Mouse (Mus musculus) bone marrow, adult 2 months (tissue): ENCODE results near the gene Creb3.

Experiments
- CTCF ChIP-seq: fragments of 200-500 bp; IDR thresholded peaks from 2 replicates; pipeline ENCODE4 v1.5.1; 2011; ENCODE audit warnings: low read length, control low read depth; ENCODE audit not compliant: control insufficient read depth, insufficient read depth
- POLR2A ChIP-seq: fragments of 200-500 bp; IDR thresholded peaks from 2 replicates; pipeline ENCODE4 v1.6.1; 2011; ENCODE audit warnings: low read depth, mild to moderate bottlenecking, control low read depth, low read length, borderline replicate concordance; ENCODE audit not compliant: control insufficient read depth

DNA sequence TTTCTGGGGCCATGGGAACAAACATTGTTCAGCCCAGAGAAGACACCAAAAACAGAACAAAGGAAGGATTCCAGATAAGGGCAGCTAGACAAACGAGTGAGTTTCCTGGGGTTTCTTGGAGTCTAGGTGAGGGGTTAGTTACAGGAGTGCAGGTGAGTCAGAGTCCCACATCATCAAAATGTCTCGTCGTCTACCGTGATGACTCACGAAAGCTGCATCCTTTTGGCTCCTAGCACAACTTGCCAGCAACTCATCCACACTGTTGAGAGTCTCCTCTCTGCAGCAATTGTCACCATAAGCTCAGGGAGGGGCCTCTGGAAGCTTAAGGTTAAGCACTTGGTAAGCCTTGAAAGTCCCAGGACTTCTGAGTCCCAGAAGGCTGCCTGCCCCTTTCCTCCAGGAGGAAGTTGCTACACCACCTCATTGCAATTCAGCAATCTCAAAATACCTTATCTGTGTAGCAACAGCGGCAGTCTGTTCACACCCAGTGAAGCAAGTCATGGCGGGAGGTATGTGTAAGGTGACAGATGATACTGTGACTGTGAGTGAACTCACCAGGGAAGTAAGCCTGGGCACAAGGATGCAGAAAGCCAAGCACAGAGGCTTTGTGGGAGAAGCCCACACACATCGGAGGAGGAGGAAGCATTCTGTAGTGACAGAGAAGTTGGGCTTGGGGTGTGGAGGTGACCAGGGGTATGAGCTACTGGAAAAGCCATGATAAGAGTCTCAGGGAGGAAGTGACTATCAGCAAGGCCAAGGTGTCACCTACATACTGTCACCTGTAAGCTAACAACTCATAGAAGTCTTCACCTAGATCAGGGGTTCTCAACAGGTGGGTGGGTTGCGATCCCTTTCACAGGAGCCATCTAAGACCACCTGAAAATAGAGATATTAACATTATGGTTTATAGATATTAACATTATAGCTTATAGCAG, 42.9 kb downstream of the Creb3 start:
- TF ChIP-seq CTCF, result no peak
- no peak for TF ChIP-seq POLR2A
